Mouse (Mus musculus) thymus, postnatal 4 days (tissue): ENCODE data around the gene Npcd.
A peak's percentile ranks its signal among the peaks of the same experiment; 100 is the strongest.

Source experiments
- DNase-seq: peaks from one replicate; pipeline ENCODE4 v3.0.0; 2021

The Npcd gene

GRCm38 (mm10) chr15:79802304-79802703 is 31.7 kb downstream of the Npcd start:
- no peak for DNase-seq

- no peak for DNase-seq
Observed at GRCm38 (mm10) chr15:79801646-79802045, 32.4 kb downstream of the Npcd start.

DNA sequence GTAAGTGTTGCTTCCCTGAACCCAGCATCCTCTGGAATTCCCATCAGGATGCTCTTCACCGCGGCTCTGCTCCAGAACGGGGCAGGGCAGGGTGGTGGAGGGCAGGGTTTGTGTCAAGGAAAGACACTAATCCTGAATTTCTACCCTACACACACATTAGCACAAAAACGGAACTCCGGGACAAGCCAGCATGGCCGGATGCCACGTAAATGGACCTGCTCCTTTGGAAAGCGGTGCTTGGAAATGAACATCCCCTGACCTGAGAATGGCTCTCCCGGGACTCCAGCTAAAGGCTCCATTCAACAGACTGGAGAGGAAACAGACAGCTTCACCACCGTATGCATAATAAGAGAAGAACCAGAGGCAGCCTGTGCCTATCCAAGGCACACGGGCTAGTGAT is 33.3 kb downstream of the Npcd start:
- no peak for DNase-seq

GRCm38 (mm10) chr15:79798591-79798990 is 35.4 kb downstream of the Npcd start:
- no peak for DNase-seq

- no peak for DNase-seq
Observed at GRCm38 (mm10) chr15:79797680-79798079, 36.4 kb downstream of the Npcd start.

- no peak for DNase-seq
Observed at GRCm38 (mm10) chr15:79797096-79797495, 36.9 kb downstream of the Npcd start.

GRCm38 (mm10) chr15:79796256-79796655 is 37.8 kb downstream of the Npcd start:
- DNase-seq: no peak

DNA sequence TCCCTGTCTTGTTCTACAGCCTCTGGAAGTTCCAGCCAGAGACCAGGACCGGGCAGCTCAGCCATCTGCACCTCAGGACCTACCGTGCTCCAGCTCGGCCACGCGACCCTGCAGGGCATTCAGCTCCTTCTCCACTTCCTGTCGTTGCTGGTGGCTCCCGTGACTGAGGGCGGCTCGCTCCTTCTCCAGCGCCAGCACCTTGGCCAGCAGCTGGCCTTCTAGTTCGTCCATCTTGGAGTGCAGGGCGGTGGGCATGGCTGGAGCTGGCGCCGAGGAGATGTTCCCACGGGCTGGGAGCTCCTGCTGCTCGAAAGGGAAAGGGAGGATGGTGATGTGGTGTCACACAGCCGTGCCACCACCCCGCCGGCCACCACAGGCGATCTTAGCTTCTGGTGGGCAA is 39.9 kb downstream of the Npcd start:
- peak; percentile 22 for DNase-seq

DNA sequence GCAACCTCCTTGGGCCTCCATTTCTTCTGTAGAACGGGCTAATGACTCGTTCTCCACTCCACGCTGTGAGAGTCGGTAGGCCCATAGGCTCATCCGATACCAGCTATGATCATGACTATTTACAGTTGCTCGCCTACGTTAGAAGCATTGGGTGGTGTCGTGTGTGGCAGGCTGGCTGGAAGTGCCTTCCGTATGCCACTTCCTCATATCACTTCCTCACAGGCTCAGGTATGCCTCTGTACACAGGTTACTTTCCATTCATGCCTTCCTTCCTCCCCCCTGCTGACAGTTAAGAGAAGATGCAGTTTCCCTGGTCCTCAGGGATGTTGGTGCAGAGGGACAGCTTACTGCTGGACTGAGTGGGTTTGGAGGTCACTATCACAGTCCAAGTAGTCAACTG is 41.0 kb downstream of the Npcd start:
- no peak for DNase-seq

DNA sequence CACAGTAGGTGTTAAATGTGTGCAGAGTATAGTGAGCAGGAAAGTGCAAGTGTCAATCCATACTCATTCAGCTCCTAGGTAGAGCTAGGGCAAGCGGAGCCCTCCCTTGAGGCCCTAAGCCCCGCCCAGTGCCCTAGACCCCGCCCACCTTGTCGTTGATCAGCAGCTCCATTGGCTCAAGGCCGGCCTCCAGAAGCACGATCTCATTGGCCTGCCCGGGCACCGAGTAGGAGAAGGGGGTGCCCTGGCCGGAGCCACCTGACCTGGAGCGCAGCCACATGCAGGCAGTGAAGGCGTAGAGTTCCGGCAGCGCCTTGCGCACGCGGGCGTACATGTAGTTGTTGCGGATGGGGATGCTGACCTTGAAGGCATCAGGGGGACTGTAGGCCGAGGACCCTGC is 41.6 kb downstream of the Npcd start:
- peak; percentile 33 for DNase-seq

- peak; percentile 77 for DNase-seq
Observed at GRCm38 (mm10) chr15:79791502-79791901, 42.5 kb downstream of the Npcd start.

GRCm38 (mm10) chr15:79790905-79791304 is 43.1 kb downstream of the Npcd start:
- DNase-seq: no peak

- DNase-seq: no peak
Observed at GRCm38 (mm10) chr15:79790111-79790510, 43.9 kb downstream of the Npcd start.

DNA sequence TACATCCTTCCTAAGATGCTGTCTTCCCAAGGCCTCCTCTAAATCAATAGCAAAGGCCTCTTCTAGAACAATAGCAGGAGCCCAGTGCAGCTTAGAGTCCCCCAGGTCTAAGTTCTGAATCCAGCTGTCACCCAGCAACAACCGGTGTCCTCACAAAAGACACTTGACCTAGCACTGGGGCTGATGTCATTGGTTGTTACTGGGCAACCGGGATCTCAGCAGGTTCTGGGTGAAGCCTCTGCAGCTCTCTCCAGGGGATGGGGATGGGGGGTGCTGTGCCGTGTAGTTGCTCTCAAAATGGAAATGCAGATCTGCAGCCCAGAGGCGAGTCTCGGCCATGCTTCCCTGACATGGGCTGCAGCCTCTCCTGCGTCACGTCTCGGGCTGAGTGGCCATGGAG is 46.2 kb downstream of the Npcd start:
- no peak for DNase-seq

- no peak for DNase-seq
Observed at GRCm38 (mm10) chr15:79785056-79785455, 49.0 kb downstream of the Npcd start.

GRCm38 (mm10) chr15:79777749-79778148 is 56.3 kb downstream of the Npcd start, which contains the start of gene Dnal4:
Dnal4 (minus strand) TSS chr15:79777849.
- no peak for DNase-seq

DNA sequence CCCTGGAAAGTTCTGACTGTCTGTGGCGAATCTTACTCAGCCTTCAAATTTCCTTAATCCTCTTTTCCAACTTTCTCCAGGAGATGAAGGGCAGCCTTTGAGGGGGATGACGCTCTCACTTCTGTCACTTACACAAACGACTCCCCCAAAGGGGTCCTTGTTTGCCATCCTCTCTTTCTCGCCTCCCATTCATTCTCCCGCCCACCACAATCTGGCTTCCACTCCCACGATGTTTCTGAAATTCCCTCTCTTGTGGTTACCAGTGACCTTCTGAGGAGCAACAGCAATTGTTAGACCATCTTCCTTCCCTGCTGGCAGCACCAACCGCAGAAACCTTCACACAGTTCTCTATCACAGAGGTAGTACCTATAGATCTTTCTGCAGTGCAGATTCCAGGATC is 58.4 kb downstream of the Npcd start:
- no peak for DNase-seq

DNA sequence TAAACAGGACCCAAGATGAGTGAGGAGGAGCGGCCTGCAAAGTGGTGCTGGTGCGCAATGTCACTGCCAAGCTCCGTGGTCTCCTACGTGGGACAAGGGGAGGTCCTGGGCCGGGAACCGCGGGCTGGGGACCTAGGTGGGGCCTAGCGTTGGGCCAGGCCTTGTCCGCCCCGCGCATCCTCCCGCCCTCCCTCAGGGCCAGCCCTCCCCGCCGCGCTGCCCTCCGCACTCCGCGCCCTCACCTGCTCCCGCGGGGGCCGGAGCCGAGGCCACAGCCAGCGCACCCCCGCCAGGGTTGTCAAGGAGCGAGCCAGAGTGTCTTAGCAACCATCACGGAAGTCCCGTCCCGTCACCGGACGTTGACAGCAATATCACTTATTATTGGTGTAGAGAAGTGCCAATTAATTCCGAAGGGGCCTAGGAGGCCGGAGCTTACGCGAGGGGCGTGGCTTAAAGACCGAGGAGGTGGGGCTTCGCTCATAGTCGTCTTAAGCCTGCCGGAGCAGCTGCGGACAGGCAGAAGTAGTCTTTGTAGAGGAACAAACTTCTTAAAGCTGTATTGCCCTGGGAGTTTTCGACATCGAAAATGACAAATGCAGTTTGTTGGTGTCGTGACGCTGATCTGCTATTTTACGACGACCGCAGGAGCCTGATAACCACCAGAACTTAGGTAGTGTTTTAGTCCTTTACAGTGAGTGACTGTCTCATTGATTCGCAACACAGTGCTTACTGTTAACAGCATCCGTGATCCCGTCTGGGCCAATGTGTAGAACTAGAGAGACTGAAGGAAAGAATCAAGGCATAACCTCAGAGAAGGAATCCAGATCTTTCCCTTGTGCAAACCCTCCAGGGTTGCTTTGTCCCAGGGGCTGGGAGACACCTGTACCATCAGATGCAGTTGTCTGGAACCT is 59.7 kb downstream of the Npcd start:
- peak; percentile 97 for DNase-seq

DNA sequence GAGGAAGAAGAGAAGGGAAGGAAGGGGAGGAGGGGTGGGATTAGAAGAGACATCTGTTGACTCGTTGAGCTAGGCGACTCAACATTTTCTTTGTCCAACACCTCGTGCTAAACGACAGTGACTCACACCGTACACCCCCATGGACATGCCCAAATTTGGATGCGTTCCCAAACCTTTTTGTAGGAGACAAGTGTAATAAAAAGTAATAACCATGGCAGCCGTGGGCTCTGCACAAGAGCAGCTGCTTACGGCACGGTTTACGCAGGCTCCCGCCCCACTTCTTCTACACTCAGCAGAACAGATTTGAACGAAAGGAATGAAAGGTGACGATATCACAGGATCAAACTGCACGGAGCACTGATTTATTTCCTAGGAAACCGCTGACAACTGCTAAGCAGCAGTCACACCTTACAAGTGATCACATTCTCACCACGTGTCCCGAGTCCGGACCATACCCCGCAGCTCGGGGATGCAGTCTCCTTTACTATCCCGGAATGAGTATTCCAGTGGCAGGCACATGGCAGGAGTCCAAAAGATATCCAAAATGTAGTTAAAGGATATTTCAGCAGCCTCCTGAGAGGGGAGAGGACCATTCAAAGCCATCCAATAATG is 63.3 kb downstream of the Npcd start:
- no peak for DNase-seq

DNA sequence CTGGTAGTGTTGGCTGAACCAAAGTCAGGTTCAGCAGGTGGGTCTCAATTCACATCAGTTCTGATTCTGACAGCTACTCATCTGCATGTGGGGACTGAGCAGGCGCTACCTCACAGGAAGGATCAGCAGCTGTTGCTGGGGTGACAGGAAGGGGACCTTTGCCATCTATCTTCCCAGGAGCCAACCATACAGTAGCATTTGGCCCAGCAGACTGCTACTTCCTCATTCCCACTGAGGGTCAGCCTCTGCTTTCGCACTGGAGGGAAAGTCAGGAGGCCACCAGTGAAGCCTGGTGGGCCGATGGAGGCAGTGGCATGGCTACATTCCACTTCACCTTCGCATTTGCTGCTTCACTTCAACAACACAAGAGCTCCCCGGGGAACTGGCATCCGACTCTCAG is 65.7 kb downstream of the Npcd start:
- no peak for DNase-seq

DNA sequence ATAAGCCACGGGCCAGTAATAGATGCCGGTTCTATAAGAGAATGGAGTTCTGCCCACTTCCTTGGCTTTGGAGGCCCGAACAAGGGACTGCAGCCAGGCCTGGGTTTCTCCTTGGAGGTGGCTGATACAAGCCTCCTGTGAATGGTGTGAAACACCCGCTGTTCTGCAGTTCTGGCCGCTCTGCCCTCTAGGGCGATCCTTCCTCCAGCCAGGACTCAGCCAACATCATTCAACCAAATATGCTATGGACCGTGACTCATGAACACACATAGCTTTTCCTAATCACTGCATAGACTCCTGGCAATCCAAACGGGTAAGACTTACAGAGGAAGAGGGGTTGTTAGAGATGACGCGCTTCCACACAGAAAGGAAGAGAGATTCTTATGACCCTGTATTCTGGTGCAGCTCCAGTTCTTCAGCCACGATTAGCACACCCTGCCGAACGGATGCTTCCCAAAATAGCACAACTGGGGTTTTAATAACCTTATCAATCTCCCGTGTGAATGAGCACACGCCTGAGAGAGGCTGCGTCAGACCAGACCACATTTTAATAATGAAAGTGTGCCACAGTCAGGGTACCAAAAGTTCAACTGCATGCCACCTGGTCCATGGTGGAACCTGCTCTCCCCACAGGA is 66.6 kb downstream of the Npcd start:
- no peak for DNase-seq

DNA sequence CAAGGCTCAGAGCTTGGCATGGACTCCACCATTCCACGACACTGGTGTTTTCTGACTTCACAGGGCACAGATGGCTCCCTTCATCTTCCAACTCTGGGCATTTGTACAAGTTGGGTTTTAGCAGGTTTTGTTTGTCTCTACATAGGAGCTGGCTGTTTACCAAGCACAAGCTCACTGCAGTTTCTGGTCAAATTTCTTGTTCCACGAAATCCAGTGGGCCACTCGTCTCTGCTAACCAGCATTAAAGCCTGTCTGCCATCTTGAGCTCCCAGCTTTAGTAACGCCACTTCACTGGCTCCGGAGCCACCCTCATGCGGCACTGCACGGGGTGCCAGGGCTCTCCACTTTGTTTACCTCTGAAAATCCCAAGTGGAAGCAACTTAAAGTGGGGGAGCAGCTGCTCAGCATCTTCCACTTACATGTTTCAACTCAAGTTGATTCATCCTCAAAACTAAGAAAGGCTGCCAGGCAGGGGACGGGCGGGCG is 67.4 kb downstream of the Npcd start:
- no peak for DNase-seq

GRCm38 (mm10) chr15:79766168-79766567 is 67.9 kb downstream of the Npcd start:
- no peak for DNase-seq

DNA sequence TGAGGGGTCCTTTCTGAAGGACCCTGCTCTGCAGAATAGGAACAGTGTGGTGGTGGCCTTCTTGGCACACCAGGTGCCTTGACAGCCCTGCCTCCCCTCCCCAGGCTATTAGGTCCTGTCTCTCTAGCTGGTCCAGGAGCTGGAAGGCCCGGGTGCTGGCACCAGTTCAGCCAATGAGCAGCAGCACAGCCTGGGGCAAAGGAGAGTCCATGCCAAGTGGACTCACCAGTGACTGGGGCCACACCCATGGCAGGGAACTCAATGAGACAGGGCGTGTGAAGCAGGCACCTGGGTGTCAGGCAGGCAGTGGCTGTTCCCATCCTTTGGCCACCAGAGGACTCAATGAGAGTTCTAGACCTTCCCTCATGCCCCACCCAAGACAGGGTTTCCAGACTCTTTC is 68.7 kb downstream of the Npcd start:
- DNase-seq: no peak
